Mouse (Mus musculus): ENCODE measurements around the gene Zbtb17. TPM values are rescaled to one million over a fixed set of nuclear protein-coding genes. Genes with fewer than 3 reads are reported as not detected.

Gene Zbtb17
- polyA plus RNA-seq, 1 experiment = not detected

DNA sequence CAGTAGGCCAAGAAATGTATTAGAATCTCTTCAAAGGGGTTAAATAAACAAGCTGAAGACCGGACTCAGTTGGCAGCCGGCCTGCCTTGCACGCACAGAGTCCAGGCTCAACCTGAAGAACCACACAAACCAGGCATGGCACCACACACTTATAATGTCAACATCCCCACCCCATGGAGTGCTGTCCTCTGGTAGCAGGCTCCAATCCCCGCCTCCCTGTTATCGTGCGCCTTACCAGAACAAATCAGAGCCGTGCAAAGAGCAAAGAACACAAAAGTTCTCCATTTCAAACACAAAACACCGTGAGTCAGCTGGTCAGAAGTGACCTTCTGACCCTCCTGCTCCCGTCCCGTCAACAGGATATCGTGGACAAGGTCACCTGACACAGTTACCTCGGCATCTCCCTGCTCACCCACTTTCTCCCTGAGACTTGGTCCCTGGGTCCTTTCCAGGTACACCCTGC, 69.8 kb downstream of the Zbtb17 start:
- 45% methylated on average over 12 of the region's 12 CpGs for WGBS
- no peak for TF ChIP-seq CTCF (IDR thresholded peaks at IDR 0.05; ENCODE audit: insufficient read depth, low read depth, low read length)
- TF ChIP-seq POLR2A (IDR thresholded peaks at IDR 0.05; ENCODE audit: insufficient read depth, low read depth, low read length) = no peak
- peaks cover 35% of the 10 kb centered on the region for H3K4me1 ChIP-seq (ENCODE audit: control insufficient read depth, insufficient read depth, low read length)
- H3K4me3 ChIP-seq (ENCODE audit: insufficient read depth, low read depth, low read length) = no peak overlapping the region
- H3K27ac ChIP-seq (ENCODE audit: insufficient read depth, low read depth, low read length) = no peak overlapping the region

Other genes starting within 250 kb of the Zbtb17 start
- gene Rsg1, start 230.7 kb upstream of the Zbtb17 start, polyA plus RNA-seq (2012; ENCODE audit: insufficient read depth, insufficient read length, low replicate concordance, missing spikeins) = not detected in 2 replicates
- not detected in 2 replicates for gene Arhgef19, start 205.2 kb upstream of the Zbtb17 start, polyA plus RNA-seq (2012; ENCODE audit: insufficient read depth, insufficient read length, low replicate concordance, missing spikeins)
- not detected in 2 replicates for gene Epha2, start 143.4 kb upstream of the Zbtb17 start, polyA plus RNA-seq (2012; ENCODE audit: insufficient read depth, insufficient read length, low replicate concordance, missing spikeins)
- not detected in 2 replicates for gene Fam131c, start 76.4 kb upstream of the Zbtb17 start, polyA plus RNA-seq (2012; ENCODE audit: insufficient read depth, insufficient read length, low replicate concordance, missing spikeins)
- gene Clcnka, start 45.9 kb upstream of the Zbtb17 start, polyA plus RNA-seq (2012; ENCODE audit: insufficient read depth, insufficient read length, low replicate concordance, missing spikeins) = not detected in 2 replicates
- gene Clcnkb, start 28.6 kb upstream of the Zbtb17 start, polyA plus RNA-seq (2012; ENCODE audit: insufficient read depth, insufficient read length, low replicate concordance, missing spikeins) = not detected in 2 replicates
- not detected in 2 replicates for gene Hspb7, start 23.9 kb upstream of the Zbtb17 start, polyA plus RNA-seq (2012; ENCODE audit: insufficient read depth, insufficient read length, low replicate concordance, missing spikeins)
- gene Srarp, start 8.5 kb upstream of the Zbtb17 start, polyA plus RNA-seq (2012; ENCODE audit: insufficient read depth, insufficient read length, low replicate concordance, missing spikeins) = not detected in 2 replicates
- gene Spen, start 93.9 kb downstream of the Zbtb17 start, polyA plus RNA-seq (2012; ENCODE audit: insufficient read depth, insufficient read length, low replicate concordance, missing spikeins) = 41.7 TPM in 1 of 2 replicates, not detected in the other
- gene Fblim1, start 161.4 kb downstream of the Zbtb17 start, polyA plus RNA-seq (2012; ENCODE audit: insufficient read depth, insufficient read length, low replicate concordance, missing spikeins) = not detected in 2 replicates
- gene Tmem82, start 174.0 kb downstream of the Zbtb17 start, polyA plus RNA-seq (2012; ENCODE audit: insufficient read depth, insufficient read length, low replicate concordance, missing spikeins) = not detected in 2 replicates
- gene Slc25a34, start 179.2 kb downstream of the Zbtb17 start, polyA plus RNA-seq (2012; ENCODE audit: insufficient read depth, insufficient read length, low replicate concordance, missing spikeins) = not detected in 2 replicates
- not detected in 2 replicates for gene Plekhm2, start 220.2 kb downstream of the Zbtb17 start, polyA plus RNA-seq (2012; ENCODE audit: insufficient read depth, insufficient read length, low replicate concordance, missing spikeins)
- gene Rsc1a1, start 240.9 kb downstream of the Zbtb17 start, polyA plus RNA-seq (2012; ENCODE audit: insufficient read depth, insufficient read length, low replicate concordance, missing spikeins) = not detected in 2 replicates

All from olfactory bulb, adult 2 months (tissue).